Mouse (Mus musculus): ENCODE measurements around the gene Ap5s1. TPM values are rescaled to one million over a fixed set of nuclear protein-coding genes. Genes with fewer than 3 reads are reported as not detected.

Ap5s1 gene
- polyA plus RNA-seq, 1 experiment from 2014 or later = 27.2 TPM

GRCm38 (mm10) chr2:131253681-131254328, 46.9 kb downstream of the Ap5s1 start:
- ATAC-seq = peak; percentile 90
- Histone ChIP-seq H3K27me3 (replicated peaks; ENCODE audit: control insufficient read depth, insufficient read depth, low read length) (no peaks in the 10 kb centered on the region), H3K27ac (ENCODE audit: low read length) (peak overlapping the region; percentile 76), H3K9ac (ENCODE audit: low read depth, low read length) (no peak overlapping the region), H3K9me3 (ENCODE audit: control insufficient read depth, low read length) (no peaks in the 10 kb centered on the region), H3K4me2 (ENCODE audit: low read depth, low read length) (peak overlapping the region; percentile 7; the same call in 1 of the 2 replicates), H3K4me1 (ENCODE audit: control insufficient read depth, insufficient read depth, low read length) (peaks cover 9% of the 10 kb centered on the region), H3K4me3 (ENCODE audit: low read length) (no peak overlapping the region), H3K36me3 (ENCODE audit: control insufficient read depth, insufficient read depth, low read length) (no peaks in the 10 kb centered on the region; the same call in 1 of the 2 replicates)
- WGBS = 10% methylated on average over 7 of the region's 7 CpGs

GRCm38 (mm10) chr2:131254329-131254713, 47.4 kb downstream of the Ap5s1 start:
- WGBS = 46% methylated on average over 2 of the region's 2 CpGs
- peak; percentile 54 for ATAC-seq
- peak overlapping the region; percentile 76 for H3K27ac ChIP-seq (ENCODE audit: low read length)

GRCm38 (mm10) chr2:131255738-131256137, 48.9 kb downstream of the Ap5s1 start:
- Histone ChIP-seq H3K4me1 (ENCODE audit: control insufficient read depth, insufficient read depth, low read length) (peaks cover 14% of the 10 kb centered on the region), H3K27ac (ENCODE audit: low read length) (no peak overlapping the region), H3K4me2 (ENCODE audit: low read depth, low read length) (no peak overlapping the region), H3K27me3 (replicated peaks; ENCODE audit: control insufficient read depth, insufficient read depth, low read length) (no peaks in the 10 kb centered on the region), H3K9me3 (ENCODE audit: control insufficient read depth, low read length) (no peaks in the 10 kb centered on the region), H3K36me3 (ENCODE audit: control insufficient read depth, insufficient read depth, low read length) (no peaks in the 10 kb centered on the region), H3K9ac (ENCODE audit: low read depth, low read length) (no peak overlapping the region), H3K4me3 (ENCODE audit: low read length) (no peak overlapping the region)
- no peak for ATAC-seq
- 71% methylated on average over 3 of the region's 3 CpGs for WGBS

More at GRCm38 (mm10) chr2:131254329-131254713, 47.4 kb downstream of the Ap5s1 start:
- no peak overlapping the region; the same call in 1 of the 2 replicates for H3K4me2 ChIP-seq (ENCODE audit: low read depth, low read length)
- H3K4me3 ChIP-seq (ENCODE audit: low read length) = no peak overlapping the region
- no peaks in the 10 kb centered on the region for H3K27me3 ChIP-seq (replicated peaks; ENCODE audit: control insufficient read depth, insufficient read depth, low read length)
- H3K9me3 ChIP-seq (ENCODE audit: control insufficient read depth, low read length) = no peaks in the 10 kb centered on the region
- no peaks in the 10 kb centered on the region; the same call in 1 of the 2 replicates for H3K36me3 ChIP-seq (ENCODE audit: control insufficient read depth, insufficient read depth, low read length)
- H3K4me1 ChIP-seq (ENCODE audit: control insufficient read depth, insufficient read depth, low read length) = peaks cover 9% of the 10 kb centered on the region
- H3K9ac ChIP-seq (ENCODE audit: low read depth, low read length) = no peak overlapping the region

- WGBS = 77% methylated on average over 8 of the region's 8 CpGs
- ATAC-seq = no peak
- Histone ChIP-seq H3K9ac (ENCODE audit: low read depth, low read length) (no peak overlapping the region), H3K4me3 (ENCODE audit: low read length) (no peak overlapping the region), H3K9me3 (ENCODE audit: control insufficient read depth, low read length) (no peaks in the 10 kb centered on the region), H3K27me3 (replicated peaks; ENCODE audit: control insufficient read depth, insufficient read depth, low read length) (no peaks in the 10 kb centered on the region), H3K4me1 (ENCODE audit: control insufficient read depth, insufficient read depth, low read length) (peaks cover 20% of the 10 kb centered on the region), H3K36me3 (ENCODE audit: control insufficient read depth, insufficient read depth, low read length) (no peaks in the 10 kb centered on the region), H3K27ac (ENCODE audit: low read length) (no peak overlapping the region), H3K4me2 (ENCODE audit: low read depth, low read length) (no peak overlapping the region)
Measured at GRCm38 (mm10) chr2:131258693-131259092, 51.8 kb downstream of the Ap5s1 start.

- Histone ChIP-seq H3K4me1 (ENCODE audit: control insufficient read depth, insufficient read depth, low read length) (peaks cover 30% of the 10 kb centered on the region), H3K27ac (ENCODE audit: low read length) (peak overlapping the region; percentile 99; the same call in 1 of the 2 replicates), H3K4me2 (ENCODE audit: low read depth, low read length) (peak overlapping the region; percentile 13), H3K9me3 (ENCODE audit: control insufficient read depth, low read length) (no peaks in the 10 kb centered on the region), H3K36me3 (ENCODE audit: control insufficient read depth, insufficient read depth, low read length) (no peaks in the 10 kb centered on the region), H3K27me3 (replicated peaks; ENCODE audit: control insufficient read depth, insufficient read depth, low read length) (no peaks in the 10 kb centered on the region), H3K4me3 (ENCODE audit: low read length) (no peak overlapping the region), H3K9ac (ENCODE audit: low read depth, low read length) (no peak overlapping the region)
- WGBS = 34% methylated on average over 9 of the region's 9 CpGs
- 0 out of 2 replicates have a peak, but pooled peaks have one; percentile 2 for ATAC-seq
Measured at GRCm38 (mm10) chr2:131260544-131261307, 53.8 kb downstream of the Ap5s1 start.

GRCm38 (mm10) chr2:131261481-131262212, 54.8 kb downstream of the Ap5s1 start:
- peaks cover 30% of the 10 kb centered on the region for H3K4me1 ChIP-seq (ENCODE audit: control insufficient read depth, insufficient read depth, low read length)
- peak overlapping the region; percentile 67 for H3K4me2 ChIP-seq (ENCODE audit: low read depth, low read length)
- H3K36me3 ChIP-seq (ENCODE audit: control insufficient read depth, insufficient read depth, low read length) = no peaks in the 10 kb centered on the region
- peak overlapping the region; percentile 95 for H3K9ac ChIP-seq (ENCODE audit: low read depth, low read length)
- peak; percentile 77 for ATAC-seq
- H3K9me3 ChIP-seq (ENCODE audit: control insufficient read depth, low read length) = no peaks in the 10 kb centered on the region
- H3K27ac ChIP-seq (ENCODE audit: low read length) = peak overlapping the region; percentile 99
- no peaks in the 10 kb centered on the region for H3K27me3 ChIP-seq (replicated peaks; ENCODE audit: control insufficient read depth, insufficient read depth, low read length)
- 5% methylated on average over 10 of the region's 10 CpGs for WGBS
- H3K4me3 ChIP-seq (ENCODE audit: low read length) = peak overlapping the region; percentile 88

GRCm38 (mm10) chr2:131262213-131262672, 55.4 kb downstream of the Ap5s1 start, which contains the start of gene Pank2:
Pank2 (plus strand) TSS chr2:131262495.
- peak within 1 kb of the TSS; percentile 88 for H3K4me3 ChIP-seq (ENCODE audit: low read length)
- under 1% methylated on average over 49 of the region's 49 CpGs for WGBS
- H3K27ac ChIP-seq (ENCODE audit: low read length) = peak within 1 kb of the TSS; percentile 99
- no peaks in the 10 kb centered on the region for H3K9me3 ChIP-seq (ENCODE audit: control insufficient read depth, low read length)
- H3K4me1 ChIP-seq (ENCODE audit: control insufficient read depth, insufficient read depth, low read length) = peaks cover 30% of the 10 kb centered on the region
- peak within 1 kb of the TSS; percentile 95 for H3K9ac ChIP-seq (ENCODE audit: low read depth, low read length)
- no peaks in the 10 kb centered on the region for H3K36me3 ChIP-seq (ENCODE audit: control insufficient read depth, insufficient read depth, low read length)
- no peaks in the 10 kb centered on the region for H3K27me3 ChIP-seq (replicated peaks; ENCODE audit: control insufficient read depth, insufficient read depth, low read length)
- ATAC-seq = peak; percentile 99
- peak within 1 kb of the TSS; percentile 67 for H3K4me2 ChIP-seq (ENCODE audit: low read depth, low read length)

Measured in intestine, embryonic 16.5 days (tissue).